Mouse (Mus musculus): ENCODE measurements at regions not wholly inside any gene's neighbourhood (a gene's known extent, or its start where the extent isn't known, plus 50 kb on each side); places are given as distances from the start of the nearest gene placed in this dataset.

GRCm38 (mm10) chr12:25192216-25192615 is 95.3 kb upstream of the Id2 start:
- no peak for DNase-seq (ENCODE audit: low read depth, low spot score)

GRCm38 (mm10) chr12:25190360-25190759 is 93.4 kb upstream of the Id2 start:
- no peak for DNase-seq (ENCODE audit: low read depth, low spot score)

GRCm38 (mm10) chr12:25189174-25189761 is 92.3 kb upstream of the Id2 start:
- DNase-seq (ENCODE audit: low read depth, low spot score): no peak

- no peak for DNase-seq (ENCODE audit: low read depth, low spot score)
These were observed 91.6 kb upstream of the Id2 start for GRCm38 (mm10) chr12:25188556-25188955.

- no peak for DNase-seq (ENCODE audit: low read depth, low spot score)
These were observed 90.3 kb upstream of the Id2 start for GRCm38 (mm10) chr12:25187216-25187615.

GRCm38 (mm10) chr12:25182680-25183079 is 85.7 kb upstream of the Id2 start:
- no peak for DNase-seq (ENCODE audit: low read depth, low spot score)

GRCm38 (mm10) chr12:25181317-25181716 is 84.4 kb upstream of the Id2 start:
- no peak for DNase-seq (ENCODE audit: low read depth, low spot score)

GRCm38 (mm10) chr12:25180861-25181260 is 83.9 kb upstream of the Id2 start:
- DNase-seq (ENCODE audit: low read depth, low spot score): no peak

- DNase-seq (ENCODE audit: low read depth, low spot score): no peak
These were observed 83.3 kb upstream of the Id2 start for GRCm38 (mm10) chr12:25180289-25180688.

- DNase-seq (ENCODE audit: low read depth, low spot score): no peak
These were observed 81.7 kb upstream of the Id2 start for GRCm38 (mm10) chr12:25178491-25179115.

GRCm38 (mm10) chr12:25177827-25178226 is 80.9 kb upstream of the Id2 start:
- DNase-seq (ENCODE audit: low read depth, low spot score): no peak

GRCm38 (mm10) chr12:25176565-25176964 is 79.6 kb upstream of the Id2 start:
- no peak for DNase-seq (ENCODE audit: low read depth, low spot score)

GRCm38 (mm10) chr12:25173064-25173463 is 76.1 kb upstream of the Id2 start:
- no peak for DNase-seq (ENCODE audit: low read depth, low spot score)

GRCm38 (mm10) chr12:25172450-25172849 is 75.5 kb upstream of the Id2 start:
- no peak for DNase-seq (ENCODE audit: low read depth, low spot score)

- DNase-seq (ENCODE audit: low read depth, low spot score): no peak
These were observed 72.7 kb upstream of the Id2 start for GRCm38 (mm10) chr12:25169611-25170010.

- no peak for DNase-seq (ENCODE audit: low read depth, low spot score)
These were observed 71.2 kb upstream of the Id2 start for GRCm38 (mm10) chr12:25168213-25168545.

- no peak for DNase-seq (ENCODE audit: low read depth, low spot score)
These were observed 70.7 kb upstream of the Id2 start for GRCm38 (mm10) chr12:25167504-25168212.

GRCm38 (mm10) chr12:25166525-25166924 is 69.6 kb upstream of the Id2 start:
- DNase-seq (ENCODE audit: low read depth, low spot score): no peak

GRCm38 (mm10) chr12:25165650-25166049 is 68.7 kb upstream of the Id2 start:
- no peak for DNase-seq (ENCODE audit: low read depth, low spot score)

GRCm38 (mm10) chr12:25164724-25165123 is 67.8 kb upstream of the Id2 start:
- no peak for DNase-seq (ENCODE audit: low read depth, low spot score)

GRCm38 (mm10) chr12:25163541-25163940 is 66.6 kb upstream of the Id2 start:
- DNase-seq (ENCODE audit: low read depth, low spot score): no peak

GRCm38 (mm10) chr12:25162843-25163242 is 65.9 kb upstream of the Id2 start:
- no peak for DNase-seq (ENCODE audit: low read depth, low spot score)

- DNase-seq (ENCODE audit: low read depth, low spot score): no peak
These were observed 65.0 kb upstream of the Id2 start for GRCm38 (mm10) chr12:25161939-25162338.

Measured in mesoderm, embryonic 11.5 days (tissue).